21 mouse cellular contexts compared by ENCODE assay signal in the genomic region with DNA sequence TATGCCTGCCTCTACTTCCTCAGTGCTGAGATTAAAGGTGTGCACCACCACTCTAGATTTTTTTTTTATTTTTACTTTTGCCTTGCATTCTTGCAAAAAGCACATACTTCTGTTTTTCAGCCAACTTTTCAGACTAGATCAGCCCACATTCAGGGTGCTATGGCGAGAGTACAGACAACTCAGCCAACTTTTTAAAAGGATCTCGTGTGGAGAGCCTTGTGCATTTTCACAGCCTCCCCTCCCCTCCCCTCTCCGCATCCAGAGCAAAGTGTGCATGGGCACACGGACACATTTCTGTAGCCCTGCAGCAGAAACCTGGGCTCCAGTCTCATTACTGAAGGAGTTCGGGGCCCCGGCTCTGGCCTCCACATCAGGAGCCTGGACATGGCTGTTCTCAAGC. TPM values are rescaled to one million over a fixed set of nuclear protein-coding genes. Genes with fewer than 3 reads are reported as not detected.
DNase-seq lines count a peak whose midpoint lies in the region; ATAC-seq lines count a peak whose summit lies in the region.
"Had no signal": no experiment of that assay in that cellular context is flagged by ENCODE, and none has a peak within 500 bp of the region (broad histone marks: within the 10 kb centered on the region; RNA-seq: fewer than 3 reads in every experiment).

No protein-coding gene starts in this region.

- ATAC-seq in frontal cortex, adult (ENCODE audit: low TSS enrichment), result peak; percentile 79
- ATAC-seq: activated CD4-positive, CD25-positive, alpha-beta regulatory T cell, adult 4 months; CD4-positive, CD25-positive, alpha-beta regulatory T cell, adult 4 months; Patski had no signal

- DNase-seq in frontal cortex, postnatal 10 days (ENCODE audit: low spot score in 2 of 2), result no peak
- DNase-seq in right cerebral cortex, adult 18-20 months, result peak; percentile 17
- DNase-seq in right cerebral cortex, postnatal 14 days, result no peak
- peak; percentile 51 for DNase-seq in brain, adult 2 months (ENCODE audit: low read depth, low spot score)
- peak; percentile 49 for DNase-seq in telencephalon, adult 2 months (ENCODE audit: low read depth, low spot score)
- no peak for DNase-seq in urinary bladder, adult 2 months (ENCODE audit: low spot score)
- DNase-seq in thymus, postnatal 36 days, result no peak
- DNase-seq: adrenal gland, adult 2 months; adrenal gland, adult 8-10 months; adrenal gland, postnatal 10 days; adrenal gland, postnatal 14 days; adrenal gland, postnatal 25 days; adrenal gland, postnatal 36 days; B cell, adult 2 months; cerebellum, adult 11 months; cerebellum, adult 11-12 months; cerebellum, adult 18-20 months had no signal

RNA-seq across cellular contexts. Expression of a gene that starts 52.6 kb away (rescaled TPM):
- 55.0 and 73.2 TPM in 2 replicates for polyA plus RNA-seq in urinary bladder, adult 2 months (2012; rRNA removed)

Comparison
In these comparisons a context has a peak if more than half of its experiments do, and no peak if none do; other contexts are left out.
1. DNase-seq: peak in right cerebral cortex, adult 18-20 months (single experiment), brain, adult 2 months (single experiment) and telencephalon, adult 2 months (single experiment); none in frontal cortex, postnatal 10 days (0 of 2), right cerebral cortex, postnatal 14 days (single experiment), urinary bladder, adult 2 months (single experiment) and thymus, postnatal 36 days (0 of 2).